Mouse (Mus musculus): ENCODE data around the gene Hoxd13. TPM values are rescaled to one million over a fixed set of nuclear protein-coding genes. Genes with fewer than 3 reads are reported as not detected.

Hoxd13 gene
- polyA plus RNA-seq, 1 experiment from 2014 or later = 0.32 TPM

GRCm38 (mm10) chr2:74678891-74679595 lies 10.9 kb downstream of the Hoxd13 start, which contains the start of gene Hoxd11:
Gene Hoxd11 (plus strand): TSS chr2:74679557.
- Histone ChIP-seq H3K4me3 (ENCODE audit: low read length) (peak within 1 kb of the TSS; percentile 3; the same call in 1 of the 2 replicates), H3K36me3 (ENCODE audit: control insufficient read depth, insufficient read depth, low read length) (no peaks in the 10 kb centered on the region), H3K4me2 (ENCODE audit: low read depth, low read length) (no peak within 1 kb of the TSS), H3K9me3 (ENCODE audit: control insufficient read depth, low read length) (no peaks in the 10 kb centered on the region), H3K27me3 (replicated peaks; ENCODE audit: control insufficient read depth, insufficient read depth, low read length) (peaks cover 96% of the 10 kb centered on the region), H3K27ac (ENCODE audit: low read length) (no peak within 1 kb of the TSS), H3K9ac (ENCODE audit: low read depth, low read length) (no peak within 1 kb of the TSS), H3K4me1 (ENCODE audit: control insufficient read depth, insufficient read depth, low read length) (peaks cover 12% of the 10 kb centered on the region)
- 2% methylated on average over 15 of the region's 15 CpGs for WGBS
- no peak for ATAC-seq

GRCm38 (mm10) chr2:74679596-74679971 lies 11.5 kb downstream of the Hoxd13 start:
- Histone ChIP-seq H3K27me3 (replicated peaks; ENCODE audit: control insufficient read depth, insufficient read depth, low read length) (peaks cover 95% of the 10 kb centered on the region), H3K36me3 (ENCODE audit: control insufficient read depth, insufficient read depth, low read length) (no peaks in the 10 kb centered on the region), H3K27ac (ENCODE audit: low read length) (no peak overlapping the region), H3K4me1 (ENCODE audit: control insufficient read depth, insufficient read depth, low read length) (peaks cover 12% of the 10 kb centered on the region), H3K4me3 (ENCODE audit: low read length) (peak overlapping the region; percentile 3; the same call in 1 of the 2 replicates), H3K9ac (ENCODE audit: low read depth, low read length) (no peak overlapping the region), H3K4me2 (ENCODE audit: low read depth, low read length) (no peak overlapping the region), H3K9me3 (ENCODE audit: control insufficient read depth, low read length) (no peaks in the 10 kb centered on the region)
- WGBS = under 1% methylated on average over 26 of the region's 26 CpGs
- no peak for ATAC-seq

- Histone ChIP-seq H3K36me3 (ENCODE audit: control insufficient read depth, insufficient read depth, low read length) (no peaks in the 10 kb centered on the region), H3K4me1 (ENCODE audit: control insufficient read depth, insufficient read depth, low read length) (peaks cover 12% of the 10 kb centered on the region), H3K9ac (ENCODE audit: low read depth, low read length) (no peak overlapping the region), H3K9me3 (ENCODE audit: control insufficient read depth, low read length) (no peaks in the 10 kb centered on the region), H3K27me3 (replicated peaks; ENCODE audit: control insufficient read depth, insufficient read depth, low read length) (peaks cover 93% of the 10 kb centered on the region), H3K4me2 (ENCODE audit: low read depth, low read length) (no peak overlapping the region), H3K4me3 (ENCODE audit: low read length) (peak overlapping the region; percentile 3; the same call in 1 of the 2 replicates), H3K27ac (ENCODE audit: low read length) (no peak overlapping the region)
- no peak for ATAC-seq
- WGBS = 2% methylated on average over 23 of the region's 23 CpGs
These were observed 11.9 kb downstream of the Hoxd13 start for GRCm38 (mm10) chr2:74679980-74680379.

GRCm38 (mm10) chr2:74680561-74681398 lies 12.7 kb downstream of the Hoxd13 start:
- Histone ChIP-seq H3K4me2 (ENCODE audit: low read depth, low read length) (no peak overlapping the region), H3K4me1 (ENCODE audit: control insufficient read depth, insufficient read depth, low read length) (peaks cover 12% of the 10 kb centered on the region), H3K36me3 (ENCODE audit: control insufficient read depth, insufficient read depth, low read length) (no peaks in the 10 kb centered on the region), H3K27me3 (replicated peaks; ENCODE audit: control insufficient read depth, insufficient read depth, low read length) (peaks cover 91% of the 10 kb centered on the region), H3K4me3 (ENCODE audit: low read length) (peak overlapping the region; percentile 34; the same call in 1 of the 2 replicates), H3K27ac (ENCODE audit: low read length) (no peak overlapping the region), H3K9ac (ENCODE audit: low read depth, low read length) (no peak overlapping the region), H3K9me3 (ENCODE audit: control insufficient read depth, low read length) (no peaks in the 10 kb centered on the region)
- no peak for ATAC-seq
- 3% methylated on average over 21 of the region's 21 CpGs for WGBS

GRCm38 (mm10) chr2:74681594-74682531 lies 13.8 kb downstream of the Hoxd13 start:
- H3K27me3 ChIP-seq (replicated peaks; ENCODE audit: control insufficient read depth, insufficient read depth, low read length) = peaks cover 86% of the 10 kb centered on the region
- no peaks in the 10 kb centered on the region for H3K9me3 ChIP-seq (ENCODE audit: control insufficient read depth, low read length)
- under 1% methylated on average over 74 of the region's 78 CpGs for WGBS
- peaks cover 12% of the 10 kb centered on the region for H3K4me1 ChIP-seq (ENCODE audit: control insufficient read depth, insufficient read depth, low read length)
- peak overlapping the region; percentile 42 for H3K4me2 ChIP-seq (ENCODE audit: low read depth, low read length)
- no peaks in the 10 kb centered on the region for H3K36me3 ChIP-seq (ENCODE audit: control insufficient read depth, insufficient read depth, low read length)
- H3K9ac ChIP-seq (ENCODE audit: low read depth, low read length) = 0 out of 2 replicates have a peak overlapping the region, but pooled peaks have one; percentile 10
- peak overlapping the region; percentile 34 for H3K4me3 ChIP-seq (ENCODE audit: low read length)
- ATAC-seq = peak; percentile 59
- H3K27ac ChIP-seq (ENCODE audit: low read length) = no peak overlapping the region

- Histone ChIP-seq H3K4me3 (ENCODE audit: low read length) (peak overlapping the region; percentile 34), H3K9me3 (ENCODE audit: control insufficient read depth, low read length) (no peaks in the 10 kb centered on the region), H3K27ac (ENCODE audit: low read length) (no peak overlapping the region), H3K27me3 (replicated peaks; ENCODE audit: control insufficient read depth, insufficient read depth, low read length) (peaks cover 88% of the 10 kb centered on the region), H3K36me3 (ENCODE audit: control insufficient read depth, insufficient read depth, low read length) (no peaks in the 10 kb centered on the region), H3K9ac (ENCODE audit: low read depth, low read length) (peak overlapping the region; percentile 43; the same call in 1 of the 2 replicates), H3K4me2 (ENCODE audit: low read depth, low read length) (peak overlapping the region; percentile 42), H3K4me1 (ENCODE audit: control insufficient read depth, insufficient read depth, low read length) (peaks cover 12% of the 10 kb centered on the region)
- 0 out of 2 replicates have a peak, but pooled peaks have one; percentile 10 for ATAC-seq
- WGBS = under 1% methylated on average over 48 of the region's 51 CpGs
These were observed 14.7 kb downstream of the Hoxd13 start for GRCm38 (mm10) chr2:74682796-74683195.

- peak overlapping the region; percentile 34 for H3K4me3 ChIP-seq (ENCODE audit: low read length)
These were observed 15.4 kb downstream of the Hoxd13 start for GRCm38 (mm10) chr2:74683471-74683951.

GRCm38 (mm10) chr2:74684106-74684505 lies 16.0 kb downstream of the Hoxd13 start:
- no peak for ATAC-seq
- H3K4me3 ChIP-seq (ENCODE audit: low read length) = peak overlapping the region; percentile 19
- no peak overlapping the region for H3K4me2 ChIP-seq (ENCODE audit: low read depth, low read length)

More at GRCm38 (mm10) chr2:74683471-74683951, 15.4 kb downstream of the Hoxd13 start:
- no peak overlapping the region for H3K4me2 ChIP-seq (ENCODE audit: low read depth, low read length)
- ATAC-seq = peak; percentile 31; the same call in 1 of the 2 replicates
- no peaks in the 10 kb centered on the region for H3K36me3 ChIP-seq (ENCODE audit: control insufficient read depth, insufficient read depth, low read length)
- peaks cover 12% of the 10 kb centered on the region for H3K4me1 ChIP-seq (ENCODE audit: control insufficient read depth, insufficient read depth, low read length)
- 3% methylated on average over 18 of the region's 18 CpGs for WGBS
- no peak overlapping the region for H3K27ac ChIP-seq (ENCODE audit: low read length)
- peaks cover 87% of the 10 kb centered on the region for H3K27me3 ChIP-seq (replicated peaks; ENCODE audit: control insufficient read depth, insufficient read depth, low read length)
- no peak overlapping the region for H3K9ac ChIP-seq (ENCODE audit: low read depth, low read length)
- H3K9me3 ChIP-seq (ENCODE audit: control insufficient read depth, low read length) = no peaks in the 10 kb centered on the region

More at GRCm38 (mm10) chr2:74684106-74684505, 16.0 kb downstream of the Hoxd13 start:
- Histone ChIP-seq H3K4me1 (ENCODE audit: control insufficient read depth, insufficient read depth, low read length) (peaks cover 12% of the 10 kb centered on the region), H3K36me3 (ENCODE audit: control insufficient read depth, insufficient read depth, low read length) (no peaks in the 10 kb centered on the region), H3K27me3 (replicated peaks; ENCODE audit: control insufficient read depth, insufficient read depth, low read length) (peaks cover 87% of the 10 kb centered on the region), H3K27ac (ENCODE audit: low read length) (no peak overlapping the region), H3K9ac (ENCODE audit: low read depth, low read length) (no peak overlapping the region), H3K9me3 (ENCODE audit: control insufficient read depth, low read length) (no peaks in the 10 kb centered on the region)
- 2% methylated on average over 12 of the region's 12 CpGs for WGBS

All from intestine, embryonic 16.5 days (tissue).